Mouse (Mus musculus): ENCODE data around the gene Cdhr2. TPM values are rescaled to one million over a fixed set of nuclear protein-coding genes. Genes with fewer than 3 reads are reported as not detected.
A peak's percentile ranks its signal among the peaks of the same experiment; 100 is the strongest.

The Cdhr2 gene
- polyA plus RNA-seq, 1 experiment from 2014 or later, result 64.2 TPM

DNA sequence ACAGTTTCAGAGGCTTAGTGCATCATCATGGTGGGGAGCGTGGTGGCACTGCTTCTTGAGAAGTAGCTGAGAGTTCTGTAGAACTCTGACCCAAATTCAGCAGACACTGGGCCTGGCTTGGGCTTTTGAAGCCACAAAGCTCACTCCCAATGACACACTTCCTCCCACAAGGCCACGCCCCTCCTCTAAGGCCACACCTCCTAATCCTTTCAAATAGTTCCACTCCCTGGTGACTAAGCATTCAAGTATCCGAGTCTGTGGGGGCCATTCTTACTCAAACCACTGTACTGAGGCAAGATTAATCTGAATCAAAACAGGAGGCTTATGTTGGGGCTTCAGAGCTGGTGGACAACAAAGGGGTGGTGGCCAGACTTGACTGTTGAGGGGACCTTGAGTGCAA is 9.6 kb downstream of the Cdhr2 start:
- ATAC-seq, result no peak
- 76% methylated on average over 3 of the region's 3 CpGs for WGBS
- H3K4me1 ChIP-seq (ENCODE audit: control insufficient read depth, insufficient read depth, low read length), result peaks cover 4% of the 10 kb centered on the region
- no peaks in the 10 kb centered on the region for H3K27me3 ChIP-seq (replicated peaks; ENCODE audit: control insufficient read depth, insufficient read depth, low read length)
- no peaks in the 10 kb centered on the region for H3K36me3 ChIP-seq (ENCODE audit: control insufficient read depth, insufficient read depth, low read length)
- no peak overlapping the region for H3K9ac ChIP-seq (ENCODE audit: low read depth, low read length)
- no peaks in the 10 kb centered on the region; the same call in 1 of the 2 replicates for H3K9me3 ChIP-seq (ENCODE audit: control insufficient read depth, low read length)
- H3K4me3 ChIP-seq (ENCODE audit: low read length), result no peak overlapping the region
- H3K4me2 ChIP-seq (ENCODE audit: low read depth, low read length), result no peak overlapping the region
- no peak overlapping the region for H3K27ac ChIP-seq (ENCODE audit: low read length)

DNA sequence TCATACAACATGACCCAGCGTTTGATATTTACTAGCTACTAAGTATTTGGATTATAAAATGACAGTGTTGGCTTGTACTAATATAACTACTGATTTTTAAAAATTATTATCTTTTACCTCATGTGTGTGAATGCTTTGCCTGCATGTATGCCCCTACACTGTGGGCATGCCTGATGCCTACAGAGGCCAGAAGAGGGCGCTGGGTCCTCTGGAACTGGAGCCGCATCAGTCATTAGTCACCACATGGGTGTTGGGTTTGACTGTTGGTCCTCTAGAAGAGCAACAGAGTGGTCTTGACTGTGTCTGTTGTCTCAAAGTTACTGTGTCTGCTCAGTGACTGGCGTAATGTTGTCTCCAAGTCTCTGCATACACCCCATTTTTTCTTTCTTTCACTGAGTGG is 13.1 kb downstream of the Cdhr2 start:
- 52% methylated on average over 4 of the region's 4 CpGs for WGBS
- Histone ChIP-seq H3K4me3 (ENCODE audit: low read length) (no peak overlapping the region), H3K36me3 (ENCODE audit: control insufficient read depth, insufficient read depth, low read length) (no peaks in the 10 kb centered on the region), H3K27me3 (replicated peaks; ENCODE audit: control insufficient read depth, insufficient read depth, low read length) (no peaks in the 10 kb centered on the region), H3K4me1 (ENCODE audit: control insufficient read depth, insufficient read depth, low read length) (peaks cover 4% of the 10 kb centered on the region), H3K4me2 (ENCODE audit: low read depth, low read length) (no peak overlapping the region), H3K27ac (ENCODE audit: low read length) (no peak overlapping the region), H3K9me3 (ENCODE audit: control insufficient read depth, low read length) (no peaks in the 10 kb centered on the region; the same call in 1 of the 2 replicates), H3K9ac (ENCODE audit: low read depth, low read length) (no peak overlapping the region)
- no peak for ATAC-seq

DNA sequence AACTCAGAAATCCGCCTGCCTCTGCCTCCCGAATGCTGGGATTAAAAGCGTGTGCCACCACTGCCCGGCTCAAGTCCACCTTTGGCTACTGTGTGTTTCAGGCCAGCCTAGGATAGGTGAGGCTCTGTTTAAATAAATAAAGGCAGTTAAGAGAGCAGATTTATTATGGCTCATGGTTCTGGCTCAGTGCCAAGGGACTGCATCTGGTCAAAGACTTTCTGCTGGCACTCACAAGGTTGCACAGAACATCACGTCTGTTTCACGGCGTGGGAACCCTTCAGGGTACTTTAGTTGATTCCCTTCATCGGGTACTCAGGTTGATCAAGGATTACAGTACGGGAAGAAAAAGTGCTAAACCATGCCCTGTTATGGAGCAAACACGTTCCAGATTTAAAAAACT is 13.7 kb downstream of the Cdhr2 start:
- ATAC-seq, result no peak
- WGBS, result 52% methylated on average over 10 of the region's 10 CpGs
- no peak overlapping the region for H3K27ac ChIP-seq (ENCODE audit: low read length)
- no peak overlapping the region for H3K4me2 ChIP-seq (ENCODE audit: low read depth, low read length)
- H3K4me3 ChIP-seq (ENCODE audit: low read length), result no peak overlapping the region
- no peaks in the 10 kb centered on the region for H3K36me3 ChIP-seq (ENCODE audit: control insufficient read depth, insufficient read depth, low read length)
- peaks cover 4% of the 10 kb centered on the region for H3K4me1 ChIP-seq (ENCODE audit: control insufficient read depth, insufficient read depth, low read length)
- H3K9me3 ChIP-seq (ENCODE audit: control insufficient read depth, low read length), result no peaks in the 10 kb centered on the region; the same call in 1 of the 2 replicates
- no peak overlapping the region for H3K9ac ChIP-seq (ENCODE audit: low read depth, low read length)
- H3K27me3 ChIP-seq (replicated peaks; ENCODE audit: control insufficient read depth, insufficient read depth, low read length), result no peaks in the 10 kb centered on the region

DNA sequence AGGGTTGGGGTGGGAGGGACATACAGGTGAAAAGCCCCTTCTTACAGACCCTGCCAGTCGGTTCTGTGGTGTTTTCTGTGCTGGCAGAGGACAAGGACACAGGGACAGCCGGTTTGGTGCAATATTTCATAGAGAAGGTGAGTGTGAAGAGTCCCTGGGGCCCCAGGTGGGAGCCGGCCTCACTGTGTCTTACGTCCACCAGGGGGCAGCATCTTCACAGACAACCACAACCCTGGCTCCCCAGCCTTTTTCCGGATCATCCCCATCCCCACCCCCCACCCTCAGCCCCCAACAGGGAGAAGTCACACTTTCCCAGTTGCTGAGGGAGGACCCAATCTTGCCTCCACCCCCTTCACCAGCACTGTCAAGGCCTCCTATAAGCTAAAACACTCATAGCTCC is 15.7 kb downstream of the Cdhr2 start:
- 0% methylated on average over 5 of the region's 5 CpGs for WGBS
- no peak overlapping the region for H3K4me3 ChIP-seq (ENCODE audit: low read length)
- no peak overlapping the region for H3K4me2 ChIP-seq (ENCODE audit: low read depth, low read length)
- H3K4me1 ChIP-seq (ENCODE audit: control insufficient read depth, insufficient read depth, low read length), result peaks cover 4% of the 10 kb centered on the region
- ATAC-seq, result peak; percentile 45; the same call in 1 of the 2 replicates
- no peak overlapping the region for H3K9ac ChIP-seq (ENCODE audit: low read depth, low read length)
- no peaks in the 10 kb centered on the region for H3K36me3 ChIP-seq (ENCODE audit: control insufficient read depth, insufficient read depth, low read length)
- H3K27me3 ChIP-seq (replicated peaks; ENCODE audit: control insufficient read depth, insufficient read depth, low read length), result no peaks in the 10 kb centered on the region
- no peaks in the 10 kb centered on the region for H3K9me3 ChIP-seq (ENCODE audit: control insufficient read depth, low read length)
- H3K27ac ChIP-seq (ENCODE audit: low read length), result no peak overlapping the region

DNA sequence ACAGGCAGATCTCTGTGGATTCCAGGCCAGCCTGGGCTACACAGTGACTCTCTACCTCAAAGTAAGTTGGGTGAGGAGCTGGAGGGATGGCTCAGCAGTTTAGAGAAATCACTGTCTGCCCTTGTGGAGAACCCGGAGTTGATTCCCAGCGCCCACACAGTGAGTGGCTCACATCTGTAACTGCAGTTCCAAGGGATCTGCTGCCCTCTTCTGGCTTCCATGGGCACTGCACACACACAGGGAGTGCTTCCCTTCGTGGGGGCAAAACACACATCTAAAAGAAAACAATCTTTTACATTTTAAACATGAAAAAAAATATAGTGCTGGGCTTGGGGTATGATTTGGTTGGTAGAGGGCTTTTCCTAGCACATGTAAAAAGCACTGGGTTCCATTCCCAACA is 21.9 kb downstream of the Cdhr2 start:
- no peak for ATAC-seq
- Histone ChIP-seq H3K4me2 (ENCODE audit: low read depth, low read length) (no peak overlapping the region), H3K27ac (ENCODE audit: low read length) (no peak overlapping the region), H3K27me3 (replicated peaks; ENCODE audit: control insufficient read depth, insufficient read depth, low read length) (no peaks in the 10 kb centered on the region), H3K4me3 (ENCODE audit: low read length) (no peak overlapping the region), H3K4me1 (ENCODE audit: control insufficient read depth, insufficient read depth, low read length) (no peaks in the 10 kb centered on the region), H3K36me3 (ENCODE audit: control insufficient read depth, insufficient read depth, low read length) (0 out of 2 replicates have a peak, but pooled peaks cover 3% of the 10 kb centered on the region), H3K9ac (ENCODE audit: low read depth, low read length) (no peak overlapping the region), H3K9me3 (ENCODE audit: control insufficient read depth, low read length) (no peaks in the 10 kb centered on the region; the same call in 1 of the 2 replicates)
- WGBS, result 88% methylated on average over 3 of the region's 3 CpGs

DNA sequence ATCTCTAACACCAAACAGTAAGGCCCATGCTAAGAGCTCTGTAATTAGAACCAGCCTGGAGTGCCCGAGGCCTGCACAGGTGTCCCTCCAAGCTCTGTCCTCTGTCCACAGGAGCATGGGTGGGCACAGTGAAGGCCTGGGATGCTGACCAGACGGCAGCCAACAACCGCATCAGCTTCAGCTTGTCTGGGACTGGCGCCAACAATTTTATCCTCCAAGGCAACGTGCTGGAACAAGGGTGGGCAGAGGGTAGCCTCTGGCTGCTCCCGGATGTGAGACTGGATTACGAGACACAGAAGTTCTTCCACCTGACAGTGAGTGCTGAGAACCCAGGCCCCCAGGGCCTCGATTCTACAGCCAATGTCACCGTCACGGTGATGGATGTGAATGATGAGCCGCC is 24.9 kb downstream of the Cdhr2 start:
- Histone ChIP-seq H3K9me3 (ENCODE audit: control insufficient read depth, low read length) (no peaks in the 10 kb centered on the region; the same call in 1 of the 2 replicates), H3K4me3 (ENCODE audit: low read length) (no peak overlapping the region), H3K9ac (ENCODE audit: low read depth, low read length) (no peak overlapping the region), H3K4me2 (ENCODE audit: low read depth, low read length) (no peak overlapping the region), H3K27ac (ENCODE audit: low read length) (no peak overlapping the region), H3K4me1 (ENCODE audit: control insufficient read depth, insufficient read depth, low read length) (no peaks in the 10 kb centered on the region), H3K36me3 (ENCODE audit: control insufficient read depth, insufficient read depth, low read length) (0 out of 2 replicates have a peak, but pooled peaks cover 3% of the 10 kb centered on the region), H3K27me3 (replicated peaks; ENCODE audit: control insufficient read depth, insufficient read depth, low read length) (no peaks in the 10 kb centered on the region)
- WGBS, result 65% methylated on average over 11 of the region's 11 CpGs
- ATAC-seq, result no peak

DNA sequence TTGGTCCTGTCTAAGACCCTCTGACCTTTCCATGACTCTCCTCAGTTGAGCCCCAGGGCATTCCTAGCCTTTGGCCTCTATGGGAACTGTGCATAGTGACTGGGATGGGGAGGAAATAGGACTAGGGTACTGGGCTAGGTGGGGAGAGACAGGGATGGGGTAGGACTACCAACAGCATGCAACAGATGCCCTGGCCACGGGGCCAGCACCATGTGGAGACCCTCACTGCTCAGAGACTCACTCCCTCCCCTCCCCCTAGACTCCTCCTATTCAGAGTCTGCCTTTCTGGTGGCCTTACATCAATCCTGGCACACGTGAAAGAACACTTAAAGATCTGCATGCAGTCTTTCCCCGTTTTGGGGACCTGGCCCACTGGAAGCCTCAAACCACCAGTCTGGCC is 35.7 kb downstream of the Cdhr2 start:
- peak; percentile 8; the same call in 1 of the 2 replicates for ATAC-seq
- WGBS, result 29% methylated on average over 3 of the region's 3 CpGs
- H3K4me1 ChIP-seq (ENCODE audit: control insufficient read depth, insufficient read depth, low read length), result peaks cover 13% of the 10 kb centered on the region
- no peak overlapping the region for H3K27ac ChIP-seq (ENCODE audit: low read length)
- peak overlapping the region; percentile 41 for H3K9ac ChIP-seq (ENCODE audit: low read depth, low read length)
- peak overlapping the region; percentile 64 for H3K4me2 ChIP-seq (ENCODE audit: low read depth, low read length)
- no peaks in the 10 kb centered on the region for H3K9me3 ChIP-seq (ENCODE audit: control insufficient read depth, low read length)
- no peaks in the 10 kb centered on the region for H3K36me3 ChIP-seq (ENCODE audit: control insufficient read depth, insufficient read depth, low read length)
- peaks cover 40% of the 10 kb centered on the region for H3K27me3 ChIP-seq (replicated peaks; ENCODE audit: control insufficient read depth, insufficient read depth, low read length)
- peak overlapping the region; percentile 39; the same call in 1 of the 2 replicates for H3K4me3 ChIP-seq (ENCODE audit: low read length)

DNA sequence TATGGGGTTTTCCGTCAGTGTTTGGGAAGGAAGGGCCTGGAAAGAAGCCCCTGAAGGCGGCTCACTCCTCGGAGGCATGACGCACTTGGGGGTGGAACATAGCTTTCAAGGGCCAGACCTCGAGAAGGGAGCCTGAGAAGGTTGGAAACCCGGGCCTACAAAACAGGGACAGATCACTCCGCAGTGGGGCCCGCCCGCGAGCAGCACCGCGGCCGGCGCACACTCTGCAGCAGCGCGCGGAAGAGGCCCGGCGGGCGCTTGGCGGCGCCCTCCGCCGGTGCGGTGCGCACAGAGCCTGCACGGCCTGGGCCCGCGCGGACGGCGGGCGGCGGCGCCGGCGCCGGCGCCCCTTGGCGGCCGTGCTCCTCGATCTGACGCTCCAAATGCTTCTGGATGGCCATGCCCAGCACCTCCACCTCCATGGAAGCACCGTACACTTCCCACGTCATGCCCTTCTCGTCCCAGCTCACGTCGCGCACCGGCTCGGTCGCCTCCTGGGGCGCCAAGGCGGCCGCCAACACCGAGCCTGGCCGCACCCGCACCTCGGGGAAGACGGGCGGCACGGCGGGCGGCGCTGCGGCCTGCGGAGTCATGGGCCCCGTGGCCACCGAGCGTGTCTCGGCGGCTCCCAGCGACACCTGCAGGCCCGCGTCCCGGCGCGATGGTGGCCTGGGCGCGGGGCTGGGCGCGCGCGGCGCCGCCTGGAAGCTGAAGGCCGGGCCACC is 36.4 kb downstream of the Cdhr2 start:
- H3K4me2 ChIP-seq (ENCODE audit: low read depth, low read length), result peak overlapping the region; percentile 64
- peak overlapping the region; percentile 39 for H3K4me3 ChIP-seq (ENCODE audit: low read length)
- H3K36me3 ChIP-seq (ENCODE audit: control insufficient read depth, insufficient read depth, low read length), result no peaks in the 10 kb centered on the region
- 1% methylated on average over 69 of the region's 87 CpGs for WGBS
- peaks cover 40% of the 10 kb centered on the region for H3K27me3 ChIP-seq (replicated peaks; ENCODE audit: control insufficient read depth, insufficient read depth, low read length)
- peak; percentile 87 for ATAC-seq
- H3K27ac ChIP-seq (ENCODE audit: low read length), result no peak overlapping the region
- peaks cover 13% of the 10 kb centered on the region for H3K4me1 ChIP-seq (ENCODE audit: control insufficient read depth, insufficient read depth, low read length)
- H3K9ac ChIP-seq (ENCODE audit: low read depth, low read length), result peak overlapping the region; percentile 41
- H3K9me3 ChIP-seq (ENCODE audit: control insufficient read depth, low read length), result no peaks in the 10 kb centered on the region

DNA sequence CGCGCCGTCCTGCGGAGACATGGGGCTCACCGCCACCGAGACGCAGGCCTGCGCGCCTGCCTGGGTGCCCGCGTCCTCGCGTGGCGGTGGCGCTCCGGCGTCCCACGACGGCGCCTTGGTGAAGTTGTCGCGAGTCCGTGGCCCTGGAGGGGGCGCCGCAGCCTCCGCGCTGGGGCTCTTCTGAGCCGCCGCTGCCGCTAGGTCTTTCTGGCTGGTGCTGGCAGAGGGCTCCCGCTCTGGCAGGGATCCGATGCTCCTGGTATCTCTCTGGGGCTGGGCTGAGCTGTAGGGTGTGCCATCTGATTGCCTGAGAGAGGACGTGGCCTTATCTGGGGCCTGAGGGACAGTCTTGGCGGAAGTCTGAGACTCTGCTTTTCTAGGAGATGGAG is 36.9 kb downstream of the Cdhr2 start:
- Histone ChIP-seq H3K27ac (ENCODE audit: low read length) (no peak overlapping the region), H3K4me3 (ENCODE audit: low read length) (peak overlapping the region; percentile 39), H3K36me3 (ENCODE audit: control insufficient read depth, insufficient read depth, low read length) (no peaks in the 10 kb centered on the region), H3K9ac (ENCODE audit: low read depth, low read length) (0 out of 2 replicates have a peak overlapping the region, but pooled peaks have one; percentile 41), H3K9me3 (ENCODE audit: control insufficient read depth, low read length) (no peaks in the 10 kb centered on the region), H3K4me1 (ENCODE audit: control insufficient read depth, insufficient read depth, low read length) (peaks cover 13% of the 10 kb centered on the region), H3K27me3 (replicated peaks; ENCODE audit: control insufficient read depth, insufficient read depth, low read length) (peaks cover 40% of the 10 kb centered on the region), H3K4me2 (ENCODE audit: low read depth, low read length) (peak overlapping the region; percentile 64)
- peak; percentile 45 for ATAC-seq
- 2% methylated on average over 34 of the region's 34 CpGs for WGBS

Measured in intestine, embryonic 16.5 days (tissue).